10 mouse cellular contexts compared by ENCODE assay signal in genomic region chr4:136731008-136731609, GRCm38 (mm10).
DNase-seq lines count a peak whose midpoint lies in the region; ATAC-seq lines count a peak whose summit lies in the region.
"Had no signal": no experiment of that assay in that cellular context is flagged by ENCODE, and none has a peak within 500 bp of the region (broad histone marks: within the 10 kb centered on the region; RNA-seq: fewer than 3 reads in every experiment).

No protein-coding gene starts in this region.

- ATAC-seq in hindbrain, embryonic 12.5 days (ENCODE audit: low FRiP score): no peak
- ATAC-seq in hindbrain, embryonic 11.5 days (ENCODE audit: low FRiP score): no peak
- no peak for ATAC-seq in midbrain, embryonic 11.5 days (ENCODE audit: low FRiP score)
- ATAC-seq in hindbrain, embryonic 14.5 days (ENCODE audit: low FRiP score): no peak

- H3K9me3 ChIP-seq in hindbrain, embryonic 12.5 days (replicated peaks): no peaks in the 10 kb centered on the region
- H3K9me3 ChIP-seq in hindbrain, embryonic 11.5 days (ENCODE audit: control insufficient read depth, low read length): no peaks in the 10 kb centered on the region
- no peaks in the 10 kb centered on the region for H3K9me3 ChIP-seq in midbrain, embryonic 10.5 days (replicated peaks)
- no peaks in the 10 kb centered on the region for H3K9me3 ChIP-seq in midbrain, embryonic 11.5 days (ENCODE audit: control insufficient read depth, low read length)
- H3K9me3 ChIP-seq in hindbrain, embryonic 14.5 days (ENCODE audit: control insufficient read depth, low read length): no peaks in the 10 kb centered on the region

- H3K4me2 ChIP-seq in hindbrain, embryonic 12.5 days (replicated peaks): no peak overlapping the region
- H3K4me2 ChIP-seq in hindbrain, embryonic 11.5 days (replicated peaks; ENCODE audit: low read depth, low read length): no peak overlapping the region
- H3K4me2 ChIP-seq in midbrain, embryonic 11.5 days: no peak overlapping the region
- no peak overlapping the region for H3K4me2 ChIP-seq in hindbrain, embryonic 14.5 days (replicated peaks)

- H3K9ac ChIP-seq in hindbrain, embryonic 12.5 days: no peak overlapping the region
- H3K9ac ChIP-seq in hindbrain, embryonic 11.5 days (ENCODE audit: low read depth, low read length): no peak overlapping the region
- no peak overlapping the region for H3K9ac ChIP-seq in midbrain, embryonic 11.5 days (ENCODE audit: low read length)
- H3K9ac ChIP-seq in hindbrain, embryonic 14.5 days: no peak overlapping the region

- no peaks in the 10 kb centered on the region for H3K27me3 ChIP-seq in hindbrain, embryonic 12.5 days
- no peaks in the 10 kb centered on the region for H3K27me3 ChIP-seq in hindbrain, embryonic 11.5 days (ENCODE audit: control insufficient read depth, insufficient read depth, low read length)
- H3K27me3 ChIP-seq in midbrain, embryonic 10.5 days (ENCODE audit: low read depth, poor library complexity, severe bottlenecking): no peaks in the 10 kb centered on the region
- H3K27me3 ChIP-seq in midbrain, embryonic 11.5 days (ENCODE audit: control insufficient read depth, insufficient read depth, low read length): no peaks in the 10 kb centered on the region
- H3K27me3 ChIP-seq in hindbrain, embryonic 14.5 days (ENCODE audit: control insufficient read depth, insufficient read depth, low read length): no peaks in the 10 kb centered on the region

- no peak for DNase-seq in hindbrain, embryonic 11.5 days (ENCODE audit: low spot score)
- DNase-seq in midbrain, embryonic 10.5 days (ENCODE audit: low spot score): no peak
- DNase-seq in midbrain, embryonic 11.5 days (ENCODE audit: low spot score, missing footprints): no peak
- no peak for DNase-seq in hindbrain, embryonic 14.5 days (ENCODE audit: low spot score)
- no peak for DNase-seq in urinary bladder, adult 2 months (ENCODE audit: low spot score)
- DNase-seq in spleen, postnatal 36 days (ENCODE audit: low spot score in 2 of 2): no peak
- DNase-seq: adrenal gland, postnatal 36 days; cerebellum, postnatal 25 days had no signal

- H3K4me1 ChIP-seq in hindbrain, embryonic 12.5 days: peaks cover 63% of the 10 kb centered on the region
- peaks cover 29% of the 10 kb centered on the region for H3K4me1 ChIP-seq in hindbrain, embryonic 11.5 days (replicated peaks; ENCODE audit: control insufficient read depth, insufficient read depth, low read length)
- peaks cover 72% of the 10 kb centered on the region for H3K4me1 ChIP-seq in midbrain, embryonic 10.5 days
- peaks cover 37% of the 10 kb centered on the region for H3K4me1 ChIP-seq in midbrain, embryonic 11.5 days (ENCODE audit: control insufficient read depth, insufficient read depth, low read length)
- peaks cover 48% of the 10 kb centered on the region for H3K4me1 ChIP-seq in hindbrain, embryonic 14.5 days (replicated peaks; ENCODE audit: control insufficient read depth, insufficient read depth, low read length)

- 76% methylated on average over 13 of the region's 13 CpGs for WGBS in hindbrain, embryonic 12.5 days
- 71% methylated on average over 13 of the region's 13 CpGs for WGBS in hindbrain, embryonic 11.5 days
- 89% methylated on average over 13 of the region's 13 CpGs for WGBS in midbrain, embryonic 10.5 days
- 81% methylated on average over 13 of the region's 13 CpGs for WGBS in midbrain, embryonic 11.5 days
- WGBS in hindbrain, embryonic 14.5 days: 67% methylated on average over 13 of the region's 13 CpGs

- H3K27ac ChIP-seq in hindbrain, embryonic 12.5 days: 0 out of 2 replicates have a peak overlapping the region, but pooled peaks have one; percentile 8
- H3K27ac ChIP-seq in hindbrain, embryonic 11.5 days (ENCODE audit: low read depth, low read length): no peak overlapping the region
- H3K27ac ChIP-seq in midbrain, embryonic 10.5 days (replicated peaks): peak overlapping the region; percentile 17
- H3K27ac ChIP-seq in midbrain, embryonic 11.5 days (ENCODE audit: low read depth, low read length): no peak overlapping the region
- H3K27ac ChIP-seq in hindbrain, embryonic 14.5 days: peak overlapping the region; percentile 38; the same call in 1 of the 2 replicates
- H3K27ac ChIP-seq: macrophage had no signal

- H3K36me3 ChIP-seq in hindbrain, embryonic 12.5 days: no peaks in the 10 kb centered on the region
- H3K36me3 ChIP-seq in hindbrain, embryonic 11.5 days (ENCODE audit: control insufficient read depth, insufficient read depth, low read length): 0 out of 2 replicates have a peak, but pooled peaks cover 3% of the 10 kb centered on the region
- H3K36me3 ChIP-seq in midbrain, embryonic 10.5 days: peaks cover 52% of the 10 kb centered on the region
- no peaks in the 10 kb centered on the region for H3K36me3 ChIP-seq in midbrain, embryonic 11.5 days (ENCODE audit: control insufficient read depth, insufficient read depth, low read length)
- H3K36me3 ChIP-seq in hindbrain, embryonic 14.5 days (replicated peaks; ENCODE audit: control insufficient read depth, insufficient read depth): 0 out of 2 replicates have a peak, but pooled peaks cover 3% of the 10 kb centered on the region

- H3K4me3 ChIP-seq in hindbrain, embryonic 12.5 days: no peak overlapping the region
- H3K4me3 ChIP-seq in hindbrain, embryonic 11.5 days (ENCODE audit: low read depth, low read length): no peak overlapping the region
- H3K4me3 ChIP-seq in midbrain, embryonic 10.5 days: no peak overlapping the region
- H3K4me3 ChIP-seq in midbrain, embryonic 11.5 days (ENCODE audit: low read depth, low read length): no peak overlapping the region
- no peak overlapping the region for H3K4me3 ChIP-seq in hindbrain, embryonic 14.5 days (replicated peaks; ENCODE audit: low read length)

Comparison
In these comparisons a context has a peak if more than half of its experiments do, and no peak if none do; other contexts are left out.
1. H3K27ac ChIP-seq: peak in hindbrain, embryonic 12.5 days (single experiment), midbrain, embryonic 10.5 days (single experiment) and hindbrain, embryonic 14.5 days (single experiment); none in hindbrain, embryonic 11.5 days (single experiment) and midbrain, embryonic 11.5 days (single experiment).